Mouse (Mus musculus): Measurements from ENCODE around the gene Npff.

Gene Npff

DNA sequence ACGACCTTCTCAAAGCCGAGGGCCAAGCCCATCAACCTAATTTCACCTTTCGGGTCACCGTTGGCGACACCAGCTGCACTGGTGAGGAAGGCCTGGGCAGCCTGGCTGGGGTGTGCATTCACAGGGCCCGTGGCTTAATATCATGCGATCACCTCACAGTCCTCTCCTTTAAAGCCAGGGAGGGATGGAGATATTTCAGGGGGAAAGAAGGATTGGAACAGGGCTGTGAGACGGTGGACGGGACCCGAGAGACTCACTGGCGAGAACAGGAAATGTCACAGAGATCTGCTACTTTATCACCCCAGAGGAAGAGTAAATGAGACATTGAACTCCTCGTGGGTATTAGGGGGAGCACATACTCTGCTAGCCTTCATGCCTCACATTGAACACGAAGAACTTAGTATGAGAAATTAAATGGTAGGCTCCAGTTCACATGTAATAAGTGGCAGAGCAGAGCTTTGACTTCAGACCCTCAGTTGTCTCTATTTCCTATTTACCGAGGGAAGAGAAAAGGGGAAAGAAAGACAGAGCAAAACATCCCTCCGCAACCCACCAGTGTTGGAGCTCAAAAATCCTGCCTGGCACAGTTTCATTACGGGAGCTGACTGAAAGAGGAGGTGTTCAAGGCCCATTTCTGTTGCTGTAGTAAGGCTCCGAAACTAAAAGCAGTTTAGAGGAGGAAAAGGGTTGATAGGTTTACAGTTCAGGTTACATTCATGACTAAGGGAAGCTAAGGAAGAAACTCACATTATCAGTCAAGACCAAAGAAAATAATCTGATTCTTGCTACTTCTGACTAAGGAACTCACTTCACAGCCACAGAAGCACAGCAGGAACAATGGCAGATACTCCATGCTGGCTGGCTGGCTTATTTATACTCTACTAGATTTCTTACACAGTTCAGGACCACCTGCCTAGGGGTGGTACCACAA lies 5.3 kb downstream of the Npff start:
- no peak for DNase-seq (ENCODE audit: low read depth, low spot score)

DNA sequence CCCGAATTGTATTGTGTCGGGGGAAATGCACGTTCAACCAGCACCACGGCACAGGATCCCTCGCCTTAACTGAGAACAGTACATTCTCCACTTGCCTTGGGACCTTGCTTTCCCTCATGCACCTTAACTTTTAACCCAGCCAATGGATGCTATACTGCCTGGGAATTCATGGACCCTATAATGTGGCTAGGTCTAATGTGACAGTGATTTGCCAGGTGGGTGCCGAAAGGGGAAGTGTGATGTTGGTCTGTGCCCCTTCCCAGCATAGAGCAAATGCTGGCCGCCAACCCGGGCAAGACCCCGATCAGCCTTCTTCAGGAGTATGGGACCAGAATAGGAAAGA lies 5.9 kb downstream of the Npff start:
- no peak for DNase-seq (ENCODE audit: low read depth, low spot score)

DNA sequence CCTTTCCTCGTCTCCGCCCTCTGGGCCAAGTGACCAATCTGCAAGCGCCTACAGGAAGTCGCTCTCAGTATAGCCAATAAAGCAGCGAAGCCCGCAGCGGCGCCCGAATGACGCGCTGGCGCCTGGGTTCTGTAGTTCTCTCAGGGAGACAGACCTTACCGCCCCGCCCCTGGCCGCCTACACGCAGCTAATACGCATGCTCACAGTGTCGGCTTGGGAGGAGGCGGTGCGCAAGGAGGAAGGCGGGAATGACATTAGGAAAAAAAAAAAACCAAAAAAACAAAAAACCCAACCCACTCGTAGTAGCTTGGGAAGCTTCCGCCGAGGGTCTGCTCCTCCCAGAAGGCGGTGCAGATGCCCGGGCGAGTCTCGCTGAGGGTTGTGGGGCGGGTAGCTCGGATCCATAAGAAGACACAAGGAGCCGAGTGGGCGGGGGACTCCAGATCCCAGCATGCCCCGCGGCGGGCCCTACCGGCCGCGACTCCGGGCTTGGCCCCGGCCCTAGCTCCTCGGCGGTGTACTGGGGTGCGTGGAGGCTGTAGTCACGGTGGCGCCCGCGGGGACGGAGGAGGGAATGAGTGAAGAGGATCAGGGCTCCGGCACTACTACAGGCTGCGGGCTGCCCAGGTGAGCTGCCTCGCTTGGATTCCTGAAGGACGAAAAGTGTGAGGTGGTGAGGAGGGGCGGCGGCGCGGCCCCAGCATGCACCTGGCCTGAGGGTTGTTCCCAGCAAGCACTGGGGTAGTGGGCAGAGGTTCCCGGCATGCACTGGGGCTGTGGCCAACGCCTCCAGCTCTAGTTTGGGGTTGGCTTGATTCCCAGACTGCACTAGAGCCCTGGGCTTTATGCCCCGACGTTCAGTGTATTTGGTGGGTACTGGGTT lies 6.5 kb downstream of the Npff start, which contains the start of gene Tarbp2:
TSS of gene Tarbp2 (plus strand) at position 217 of the 883 bp plus-strand sequence.
- DNase-seq (ENCODE audit: low read depth, low spot score), result peak; percentile 100

DNA sequence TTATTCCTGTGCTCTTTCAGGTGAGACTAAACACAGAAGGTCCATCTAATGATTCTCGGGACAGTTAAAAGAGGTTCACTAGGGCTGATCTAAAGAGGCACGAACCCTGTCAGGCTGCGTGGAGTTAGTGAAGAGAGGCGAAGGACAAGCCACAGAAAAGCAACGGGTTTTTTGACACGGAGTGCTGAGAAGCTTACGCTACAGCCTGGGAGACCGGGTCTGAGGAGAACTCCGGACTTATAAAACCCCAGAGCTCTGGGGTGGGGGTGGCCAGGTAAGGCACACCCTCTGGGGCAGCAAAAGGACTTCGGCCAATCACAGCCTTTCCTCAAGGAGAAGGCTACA lies 7.1 kb downstream of the Npff start:
- no peak for DNase-seq (ENCODE audit: low read depth, low spot score)

DNA sequence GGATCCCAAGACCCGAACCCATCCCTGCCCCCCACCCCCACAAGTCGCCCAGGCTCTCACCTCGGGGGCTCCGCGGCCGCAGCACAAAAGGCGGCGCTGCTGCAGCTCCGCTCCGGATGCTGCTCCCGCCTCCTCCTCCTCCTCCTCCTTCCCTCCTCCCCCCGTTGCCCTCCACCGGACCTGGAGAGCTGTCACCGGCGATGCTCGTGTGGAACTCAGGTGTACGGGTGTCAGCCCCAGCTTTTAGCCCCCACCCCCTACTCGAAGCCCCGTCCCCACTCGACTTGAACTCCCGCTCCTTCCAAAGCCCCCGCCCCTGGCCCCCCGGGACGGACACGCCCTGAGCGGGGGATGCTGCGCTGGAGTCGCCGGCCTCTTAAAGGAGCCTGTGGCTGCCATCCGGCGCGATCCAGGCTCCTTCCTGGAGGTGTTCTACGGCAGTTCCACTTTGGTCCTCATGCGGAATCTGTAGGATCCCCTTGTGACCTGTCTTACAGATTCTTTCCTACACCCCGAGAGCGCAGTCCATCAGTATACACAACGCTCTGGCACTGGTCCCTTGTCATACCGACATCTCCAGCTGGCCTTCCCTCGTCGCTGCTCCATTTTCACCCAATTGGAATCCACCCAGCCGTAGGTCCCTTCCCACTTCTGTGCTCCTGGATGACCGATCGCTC lies 7.9 kb downstream of the Npff start, which contains the start of gene Map3k12:
TSS of gene Map3k12 (minus strand) at position 337 of the 677 bp plus-strand sequence.
- DNase-seq (ENCODE audit: low read depth, low spot score), result peak; percentile 86

DNA sequence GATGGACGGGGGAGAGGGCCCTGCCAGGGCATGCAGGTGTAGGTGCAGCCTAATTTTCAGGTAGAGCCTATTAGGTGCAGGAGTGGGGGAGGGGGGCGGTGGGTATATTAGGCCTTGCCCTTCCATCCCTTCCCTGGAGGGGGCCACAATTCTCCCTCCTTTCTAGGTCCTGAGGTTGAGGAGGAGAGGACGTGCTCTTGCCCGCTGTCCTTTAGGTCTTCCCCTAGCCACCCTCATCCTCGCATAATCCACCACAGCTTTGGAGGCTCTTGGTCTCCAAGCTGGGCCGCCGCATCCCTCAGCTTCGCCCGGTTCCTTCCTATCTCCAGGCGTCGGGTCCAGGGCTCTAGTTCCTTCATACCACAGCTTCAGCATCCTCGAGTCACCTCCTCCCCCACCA lies 8.4 kb downstream of the Npff start:
- DNase-seq (ENCODE audit: low read depth, low spot score), result peak; percentile 70

DNA sequence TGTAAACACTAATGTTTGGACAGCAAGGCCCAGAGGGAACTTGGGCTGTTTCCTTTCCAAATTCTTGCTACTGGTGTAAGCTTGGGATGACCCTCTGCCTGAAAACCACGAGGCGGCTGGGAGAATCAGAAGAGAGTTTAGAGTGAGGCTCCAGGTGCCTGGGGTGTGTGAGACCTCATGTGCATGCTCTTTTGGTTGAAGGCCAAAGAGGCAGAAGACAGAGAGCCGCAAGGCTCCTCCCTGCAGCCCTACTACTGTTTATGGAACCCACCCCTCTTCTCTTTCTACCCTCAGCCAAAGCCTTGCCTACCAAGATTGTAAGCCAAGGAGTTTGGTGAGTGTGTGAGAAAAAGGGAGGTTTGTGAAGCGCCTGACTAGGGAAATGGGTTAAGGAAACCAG lies 9.0 kb downstream of the Npff start:
- DNase-seq (ENCODE audit: low read depth, low spot score), result no peak

DNA sequence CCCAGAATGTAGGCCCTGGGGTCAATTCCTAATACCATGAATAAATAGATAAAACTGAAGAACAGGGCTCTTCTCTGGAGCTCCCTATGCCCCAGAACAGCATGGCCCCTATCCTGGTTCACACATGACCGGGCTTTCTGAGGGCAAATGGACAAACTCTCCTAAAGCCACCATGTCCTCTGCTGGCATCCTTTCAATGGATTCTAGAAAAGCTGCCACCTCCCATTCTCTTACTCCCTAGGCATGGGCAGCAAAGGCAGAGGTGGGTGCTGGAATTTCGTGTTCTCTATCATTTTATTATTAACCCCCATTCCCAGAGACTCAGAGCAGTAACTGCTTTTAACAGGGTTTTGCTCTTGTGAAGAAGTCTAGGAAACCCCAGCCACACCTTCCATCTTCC lies 9.5 kb downstream of the Npff start:
- DNase-seq (ENCODE audit: low read depth, low spot score), result no peak

DNA sequence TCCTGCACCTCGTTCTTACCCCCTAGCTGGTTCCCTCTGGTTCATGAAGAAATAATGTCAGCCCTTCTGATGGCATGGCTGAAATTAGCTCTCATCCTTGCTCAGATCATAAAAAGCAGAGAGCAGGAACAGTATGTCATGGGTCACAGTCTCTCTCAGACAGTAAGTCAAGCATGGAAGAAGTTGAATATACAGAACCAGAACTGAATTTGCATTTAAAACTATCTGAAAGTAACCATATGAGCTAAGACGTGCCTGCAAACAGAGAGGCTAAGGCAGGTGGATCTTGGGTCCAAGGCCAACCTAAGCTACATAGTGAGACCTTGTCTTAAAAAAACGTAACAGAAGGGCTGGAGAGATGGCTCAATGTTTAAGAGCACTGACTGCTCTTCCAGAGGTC lies 11.7 kb downstream of the Npff start:
- DNase-seq (ENCODE audit: low read depth, low spot score), result no peak

DNA sequence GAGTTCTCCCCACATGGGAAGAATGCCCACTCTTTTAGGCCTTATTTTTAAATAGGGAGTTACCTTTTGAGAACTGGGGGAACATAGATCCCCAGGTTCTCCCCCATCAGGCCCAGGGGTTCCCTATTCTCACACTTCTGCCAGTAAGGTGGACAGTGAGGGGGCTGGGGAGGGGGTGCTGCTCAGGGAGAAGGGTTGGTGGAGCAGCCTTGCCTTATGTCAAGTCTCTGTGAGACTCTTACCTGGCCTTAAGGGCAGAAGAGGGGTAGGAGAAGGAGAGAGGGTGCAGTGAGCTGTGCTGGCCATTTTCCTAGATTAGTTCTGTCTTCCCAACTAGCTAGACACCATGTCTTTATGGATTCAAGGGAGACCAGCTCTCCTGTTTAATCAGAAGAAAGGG lies 12.3 kb downstream of the Npff start:
- no peak for DNase-seq (ENCODE audit: low read depth, low spot score)

DNA sequence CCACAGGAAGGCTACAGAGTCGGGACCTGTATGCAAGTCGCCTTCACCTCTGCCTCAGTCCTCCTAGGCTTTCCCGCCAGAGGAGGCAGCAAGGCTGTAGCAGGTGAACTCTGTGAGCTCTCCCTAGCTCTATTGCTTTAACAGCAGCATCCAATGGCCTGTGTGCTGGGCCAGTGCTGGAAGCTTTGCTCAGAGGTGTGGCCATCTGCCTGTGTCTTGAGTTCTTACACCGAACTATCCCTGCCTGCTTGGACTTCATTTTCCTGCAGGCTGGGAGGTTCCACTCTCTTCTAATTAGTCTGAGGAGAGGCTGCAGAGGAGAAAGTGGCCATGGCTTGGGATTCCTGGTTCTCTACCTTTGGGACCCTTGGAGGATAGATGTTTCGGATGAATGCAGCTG lies 12.7 kb downstream of the Npff start:
- DNase-seq (ENCODE audit: low read depth, low spot score), result no peak

DNA sequence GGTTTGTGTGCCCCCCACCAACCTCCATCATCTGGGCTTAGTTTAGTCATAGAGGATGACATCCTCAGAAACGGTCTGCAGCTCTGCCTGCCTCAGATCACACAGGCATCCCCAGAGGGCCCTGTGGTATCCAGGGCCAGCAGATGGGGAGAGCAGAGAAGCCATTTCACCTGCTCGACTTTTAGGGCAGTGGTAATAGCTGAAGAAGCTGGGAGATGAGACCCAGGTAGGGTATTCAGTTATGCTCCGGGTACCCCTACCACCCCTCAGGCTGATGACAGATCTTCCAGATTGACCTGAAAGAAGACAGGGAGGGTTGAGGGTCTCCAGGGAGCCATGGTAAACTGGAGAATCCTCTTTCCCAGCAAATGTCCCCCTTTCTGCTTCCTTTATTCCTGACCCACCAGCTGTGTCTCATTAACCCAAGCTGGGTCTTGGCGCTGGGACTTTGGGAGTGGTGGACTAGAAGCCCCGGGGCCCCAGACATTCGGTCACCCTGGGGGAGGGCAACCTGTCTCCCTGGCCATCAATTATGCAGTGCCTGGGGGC lies 13.4 kb downstream of the Npff start:
- no peak for DNase-seq (ENCODE audit: low read depth, low spot score)

DNA sequence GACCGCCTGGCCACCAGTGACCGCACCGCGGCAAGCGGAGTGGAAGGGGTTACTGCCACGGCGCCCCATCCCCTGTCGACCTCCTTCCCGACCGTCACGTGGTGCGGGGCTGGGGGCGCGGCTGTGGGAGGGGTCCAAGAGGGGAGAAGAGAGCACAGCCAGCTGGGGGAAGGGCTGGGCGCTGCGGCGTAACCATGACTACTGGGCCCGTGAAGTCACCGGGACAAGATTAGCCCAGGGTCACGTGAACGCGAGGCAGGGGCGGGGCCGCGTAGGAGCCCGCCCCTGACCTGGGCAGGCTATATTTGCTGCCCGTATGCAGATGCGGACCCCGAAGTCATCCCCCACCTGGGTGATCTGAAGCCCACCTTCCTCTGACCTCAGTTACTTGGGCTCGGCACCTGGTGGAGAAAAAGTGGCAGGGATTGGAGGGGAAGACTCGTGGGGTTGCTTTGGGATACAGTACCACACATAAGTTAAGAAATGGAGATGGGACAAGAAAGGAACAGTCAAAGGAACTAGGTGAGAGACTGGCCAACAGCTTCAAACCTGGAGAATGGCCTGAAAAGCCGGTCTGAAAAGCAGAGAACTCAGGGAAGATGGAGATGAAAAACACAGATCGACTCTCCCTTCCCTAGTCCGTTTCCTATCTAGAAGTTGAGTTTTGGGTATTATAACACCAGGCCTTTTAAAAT lies 14.0 kb downstream of the Npff start:
- DNase-seq (ENCODE audit: low read depth, low spot score), result no peak

DNA sequence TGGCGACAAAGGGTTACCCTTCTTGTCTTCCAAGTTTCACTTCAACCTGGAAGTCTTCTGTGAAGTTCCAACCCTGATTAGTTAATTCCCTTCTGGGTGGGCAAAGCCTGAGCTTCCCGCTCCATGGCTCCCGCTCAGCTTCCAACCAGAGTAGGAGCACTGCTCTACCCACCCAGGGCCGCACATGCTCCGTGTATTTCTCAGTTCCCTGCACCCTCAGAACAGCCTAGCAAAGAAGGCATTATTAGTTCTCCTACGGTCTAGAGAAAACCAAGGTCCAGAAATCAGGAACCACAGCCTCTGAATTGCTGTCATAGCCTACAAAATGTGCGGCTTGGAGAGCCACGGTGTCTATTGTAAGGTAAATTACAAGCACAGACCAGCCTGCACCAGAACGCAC lies 14.6 kb downstream of the Npff start:
- DNase-seq (ENCODE audit: low read depth, low spot score), result no peak

DNA sequence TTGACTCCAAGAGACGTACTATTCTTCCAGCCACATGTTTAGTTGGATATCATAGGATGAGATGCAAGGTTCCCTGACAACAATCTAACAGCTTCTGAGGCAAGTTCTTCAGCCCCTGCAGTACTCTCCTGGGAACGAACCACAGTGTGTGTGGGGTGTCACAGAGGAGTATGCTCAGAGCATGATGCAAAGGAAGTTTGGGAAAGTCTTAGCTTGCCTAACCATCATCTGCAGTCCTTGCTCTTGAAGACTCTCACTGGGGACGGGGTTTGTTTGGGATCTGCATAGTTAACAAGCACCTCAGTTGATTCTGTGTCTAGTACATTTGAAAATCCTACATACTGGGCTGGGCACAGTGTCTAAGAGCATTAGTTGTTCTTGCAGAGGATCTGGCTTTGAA lies 16.4 kb downstream of the Npff start:
- no peak for DNase-seq (ENCODE audit: low read depth, low spot score)

DNA sequence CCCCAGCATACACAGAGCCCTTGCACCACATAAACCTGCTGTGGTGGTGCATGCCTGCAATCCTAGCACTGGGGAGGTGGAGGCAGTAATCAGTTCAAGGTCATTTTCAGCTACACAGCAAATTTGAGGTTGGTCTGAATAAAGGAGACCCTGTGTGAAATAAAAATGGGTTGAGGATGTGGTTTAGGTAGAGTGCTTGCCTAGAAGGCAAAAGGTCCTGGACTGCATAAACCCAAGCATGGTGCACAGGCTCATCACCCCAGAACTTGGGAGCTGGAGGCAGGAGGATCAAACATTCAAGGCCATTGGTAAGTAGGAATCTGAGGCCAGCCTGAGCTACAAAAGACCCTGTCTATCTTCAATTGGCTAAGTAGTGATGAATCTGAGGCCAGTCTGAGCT lies 17.2 kb downstream of the Npff start:
- no peak for DNase-seq (ENCODE audit: low read depth, low spot score)

DNA sequence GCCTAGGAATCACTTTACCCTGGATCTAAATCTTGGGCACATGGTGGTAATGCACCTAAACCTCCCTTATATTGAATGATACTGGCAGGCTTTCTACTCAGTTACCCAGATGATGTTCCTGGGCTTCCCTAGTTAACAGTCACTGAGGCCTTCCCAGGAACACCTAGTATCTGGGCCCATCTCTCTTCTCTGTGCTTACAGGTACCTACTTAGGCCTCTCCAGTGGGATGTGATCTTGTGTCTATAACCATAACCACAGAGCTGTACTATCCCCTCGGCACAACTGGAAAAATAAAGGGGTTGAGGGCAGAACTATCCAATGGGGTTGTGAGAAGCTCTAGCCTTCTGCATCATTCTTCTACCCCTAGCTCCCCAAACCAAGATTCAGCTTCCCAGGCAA lies 17.9 kb downstream of the Npff start:
- DNase-seq (ENCODE audit: low read depth, low spot score), result no peak

DNA sequence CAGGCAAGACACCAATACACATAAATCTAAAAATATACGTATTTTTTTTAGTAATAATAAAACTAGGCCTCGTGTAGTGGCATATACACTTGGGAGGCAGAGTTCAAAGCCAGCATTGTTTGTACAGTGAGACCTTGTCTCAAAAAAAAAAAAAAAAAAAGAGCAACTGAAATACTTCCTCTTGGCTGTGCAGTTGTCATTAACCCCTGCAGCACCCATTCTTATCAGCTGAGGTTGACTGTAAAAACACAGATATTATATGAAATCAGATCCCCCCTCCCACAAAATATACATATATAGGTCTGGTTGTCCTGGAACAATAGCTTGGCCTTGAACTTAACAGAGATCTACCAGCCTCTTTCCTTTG lies 18.3 kb downstream of the Npff start:
- no peak for DNase-seq (ENCODE audit: low read depth, low spot score)

DNA sequence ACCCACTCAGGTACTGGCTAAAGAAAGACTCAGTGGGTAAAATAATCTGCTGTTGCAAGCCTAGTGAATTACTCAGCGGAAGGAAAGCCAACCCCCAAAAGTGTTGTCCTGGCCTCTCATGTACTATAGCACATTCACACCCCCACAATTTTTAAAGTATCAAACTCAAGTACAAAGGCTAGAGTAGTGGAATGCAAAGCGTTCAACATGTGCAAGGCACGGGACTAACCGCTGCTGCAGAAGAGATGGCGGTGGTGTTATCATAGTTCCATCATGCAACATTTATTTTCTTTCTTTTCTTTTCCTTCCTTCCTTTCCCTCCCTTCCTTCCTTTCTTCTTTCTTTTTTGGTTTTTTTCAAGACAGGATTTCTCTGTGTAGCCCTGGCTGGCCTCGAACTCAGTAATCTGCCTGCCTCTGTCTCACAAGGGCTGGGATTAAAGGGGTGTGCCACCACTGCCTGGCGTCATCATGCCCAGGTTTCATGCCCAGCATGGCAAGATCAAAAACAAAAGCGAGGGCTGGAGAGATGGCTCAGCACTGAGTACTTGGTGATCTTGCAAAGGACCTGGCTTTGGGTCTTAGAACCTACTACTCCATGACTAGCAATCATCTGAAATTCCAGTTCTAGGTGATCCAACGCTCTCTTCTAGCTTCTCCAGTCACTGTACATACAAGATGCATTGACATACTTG lies 18.8 kb downstream of the Npff start:
- DNase-seq (ENCODE audit: low read depth, low spot score), result no peak

DNA sequence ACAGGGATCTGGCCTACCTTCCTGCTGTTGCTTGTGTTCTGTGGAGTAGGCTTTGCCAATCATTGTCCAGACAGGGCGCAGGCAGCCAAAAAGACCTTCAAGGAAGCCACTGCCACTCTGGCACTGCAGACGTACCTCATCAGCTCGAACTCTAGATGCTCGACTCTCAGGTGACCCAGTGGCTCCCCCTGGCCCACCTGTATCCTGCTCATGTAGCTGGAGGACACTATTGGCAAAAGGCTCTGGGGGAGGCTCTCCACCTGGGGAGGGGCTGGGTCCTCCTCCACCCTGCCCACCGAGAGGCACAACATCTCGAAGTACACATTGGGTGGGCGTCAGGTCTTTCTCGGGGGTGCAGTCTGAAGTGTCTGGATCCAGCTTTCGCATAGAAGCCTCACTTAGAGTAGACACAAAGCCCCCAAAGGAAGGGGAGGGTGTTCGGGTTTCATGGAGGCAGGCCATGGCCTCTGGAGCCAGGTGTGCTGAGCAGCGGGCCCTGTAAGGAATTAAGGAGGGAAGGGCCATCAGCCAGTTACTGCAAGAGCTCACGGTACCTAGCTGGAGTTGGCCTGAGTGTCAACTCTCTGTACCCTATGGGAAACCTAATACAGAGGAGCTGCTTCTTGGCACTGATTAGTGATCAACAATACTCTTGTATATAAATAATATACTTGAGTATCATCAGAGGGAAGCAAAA lies 19.5 kb downstream of the Npff start:
- no peak for DNase-seq (ENCODE audit: low read depth, low spot score)

Measured in 3T3-L1 (cell line).